Mouse (Mus musculus) lung, embryonic 15.5 days (tissue): ENCODE results near the gene Sox6. TPM values are rescaled to one million over a fixed set of nuclear protein-coding genes. Genes with fewer than 3 reads are reported as not detected.
A peak's percentile ranks its signal among the peaks of the same experiment; 100 is the strongest.

Source experiments
- ATAC-seq: fragments of 200-750 bp; cut with Nextera tagmentation; 2 replicates; pipeline ENCODE4 v1.8.0; 2017; ENCODE audit warnings: moderate number of reproducible peaks, borderline replicate concordance; ENCODE audit not compliant: low FRiP score, low TSS enrichment; ENCODE audit errors: extremely low read depth
- H3K27ac ChIP-seq: fragments of 300-500 bp; sonication (generic); 2 replicates; pipeline ENCODE4 v1.5.1; 2015; ENCODE audit warnings: moderate library complexity, mild to moderate bottlenecking, inconsistent platforms
- H3K27me3 ChIP-seq: fragments of 300-500 bp; sonication (generic); 2 replicates; pipeline ENCODE4 v1.6.1; 2015; ENCODE audit warnings: inconsistent platforms
- H3K36me3 ChIP-seq: fragments of 300-500 bp; sonication (generic); 2 replicates; pipeline ENCODE4 v1.6.1; 2015; ENCODE audit warnings: inconsistent platforms
- H3K4me1 ChIP-seq: fragments of 300-500 bp; sonication (generic); 2 replicates; pipeline ENCODE4 v1.6.1; 2015; ENCODE audit warnings: inconsistent platforms
- H3K4me2 ChIP-seq: fragments of 300-500 bp; sonication (generic); 2 replicates; pipeline ENCODE4 v1.6.1; 2015; ENCODE audit warnings: inconsistent platforms, mild to moderate bottlenecking, moderate library complexity
- H3K4me3 ChIP-seq: fragments of 300-500 bp; sonication (generic); 2 replicates; pipeline ENCODE4 v1.5.1; 2015; ENCODE audit warnings: mild to moderate bottlenecking, inconsistent platforms
- H3K9ac ChIP-seq: fragments of 300-500 bp; sonication (generic); 2 replicates; pipeline ENCODE4 v1.6.1; 2015; ENCODE audit warnings: inconsistent platforms
- H3K9me3 ChIP-seq: fragments of 300-500 bp; sonication (generic); 2 replicates; pipeline ENCODE4 v1.6.1; 2016; ENCODE audit warnings: inconsistent platforms
- WGBS: fragments of 180-500 bp; shearing (Covaris S2); methylation state at CpG from one replicate; pipeline ENCODE4 v1.1.7; 2015; 5-methylcytosine and 5-hydroxymethylcytosine counted together
- polyA plus RNA-seq: library from polyadenylated mRNA; unstranded; fragments of >200 nt; fragmentation: Nextera tagmentation; extraction: Ambion mirVana; gene quantifications from 2 replicates; pipeline ENCODE4 v1.2.1, GENCODE M21; 2015

Sox6 gene
- polyA plus RNA-seq, 1 experiment from 2014 or later = 23.1 TPM

GRCm38 (mm10) chr7:115844431-115844830 lies 194.2 kb downstream of the Sox6 start:
- Histone ChIP-seq H3K4me2 (no peak overlapping the region), H3K4me1 (no peaks in the 10 kb centered on the region), H3K9me3 (no peaks in the 10 kb centered on the region), H3K27ac (no peak overlapping the region), H3K27me3 (no peaks in the 10 kb centered on the region), H3K9ac (no peak overlapping the region), H3K36me3 (no peaks in the 10 kb centered on the region), H3K4me3 (no peak overlapping the region)
- no peak for ATAC-seq
- WGBS = 90% methylated on average over 6 of the region's 6 CpGs

- Histone ChIP-seq H3K4me1 (no peaks in the 10 kb centered on the region), H3K9me3 (no peaks in the 10 kb centered on the region), H3K9ac (no peak overlapping the region), H3K27me3 (no peaks in the 10 kb centered on the region), H3K4me2 (no peak overlapping the region), H3K27ac (no peak overlapping the region), H3K36me3 (no peaks in the 10 kb centered on the region), H3K4me3 (no peak overlapping the region)
- no peak for ATAC-seq
These were observed 196.3 kb downstream of the Sox6 start for GRCm38 (mm10) chr7:115842251-115842650.

GRCm38 (mm10) chr7:115840613-115841012 lies 198.0 kb downstream of the Sox6 start:
- 62% methylated on average over 3 of the region's 3 CpGs for WGBS
- H3K9me3 ChIP-seq = no peaks in the 10 kb centered on the region

GRCm38 (mm10) chr7:115835005-115835404 lies 203.6 kb downstream of the Sox6 start:
- ATAC-seq = no peak
- H3K4me1 ChIP-seq = peaks cover 17% of the 10 kb centered on the region
- H3K9ac ChIP-seq = no peak overlapping the region
- no peaks in the 10 kb centered on the region for H3K9me3 ChIP-seq
- no peaks in the 10 kb centered on the region for H3K36me3 ChIP-seq
- H3K4me3 ChIP-seq = no peak overlapping the region
- WGBS = 60% methylated on average over 3 of the region's 3 CpGs
- H3K27ac ChIP-seq = no peak overlapping the region
- H3K27me3 ChIP-seq = no peaks in the 10 kb centered on the region
- no peak overlapping the region for H3K4me2 ChIP-seq

More at GRCm38 (mm10) chr7:115840613-115841012, 198.0 kb downstream of the Sox6 start:
- Histone ChIP-seq H3K4me2 (no peak overlapping the region), H3K27ac (no peak overlapping the region), H3K36me3 (no peaks in the 10 kb centered on the region), H3K4me1 (no peaks in the 10 kb centered on the region), H3K9ac (no peak overlapping the region), H3K4me3 (no peak overlapping the region), H3K27me3 (no peaks in the 10 kb centered on the region)
- no peak for ATAC-seq

- H3K27ac ChIP-seq = no peak overlapping the region
- WGBS = 36% methylated on average over 3 of the region's 3 CpGs
- H3K4me3 ChIP-seq = no peak overlapping the region
- no peak overlapping the region for H3K4me2 ChIP-seq
- H3K9ac ChIP-seq = no peak overlapping the region
- H3K9me3 ChIP-seq = no peaks in the 10 kb centered on the region
- no peak for ATAC-seq
- H3K4me1 ChIP-seq = peaks cover 21% of the 10 kb centered on the region
- H3K36me3 ChIP-seq = no peaks in the 10 kb centered on the region
- no peaks in the 10 kb centered on the region for H3K27me3 ChIP-seq
These were observed 204.9 kb downstream of the Sox6 start for GRCm38 (mm10) chr7:115833701-115834100.

GRCm38 (mm10) chr7:115830938-115831873 lies 207.4 kb downstream of the Sox6 start:
- no peak for ATAC-seq
- no peak overlapping the region for H3K4me2 ChIP-seq

GRCm38 (mm10) chr7:115830366-115830765 lies 208.2 kb downstream of the Sox6 start:
- peaks cover 39% of the 10 kb centered on the region for H3K4me1 ChIP-seq
- H3K27ac ChIP-seq = no peak overlapping the region
- H3K9me3 ChIP-seq = no peaks in the 10 kb centered on the region
- peak overlapping the region; percentile 9; the same call in 1 of the 2 replicates for H3K4me2 ChIP-seq
- no peak overlapping the region for H3K4me3 ChIP-seq
- 53% methylated on average over 10 of the region's 10 CpGs for WGBS
- ATAC-seq = no peak
- no peaks in the 10 kb centered on the region for H3K27me3 ChIP-seq
- H3K9ac ChIP-seq = no peak overlapping the region
- no peaks in the 10 kb centered on the region for H3K36me3 ChIP-seq

More at GRCm38 (mm10) chr7:115830938-115831873, 207.4 kb downstream of the Sox6 start:
- H3K4me1 ChIP-seq = peaks cover 34% of the 10 kb centered on the region
- 41% methylated on average over 11 of the region's 11 CpGs for WGBS
- H3K36me3 ChIP-seq = no peaks in the 10 kb centered on the region
- no peak overlapping the region for H3K4me3 ChIP-seq
- no peak overlapping the region for H3K27ac ChIP-seq
- no peak overlapping the region for H3K9ac ChIP-seq
- H3K9me3 ChIP-seq = no peaks in the 10 kb centered on the region
- H3K27me3 ChIP-seq = no peaks in the 10 kb centered on the region

- H3K4me3 ChIP-seq = no peak overlapping the region
- no peak overlapping the region for H3K9ac ChIP-seq
- H3K27ac ChIP-seq = no peak overlapping the region
- peaks cover 45% of the 10 kb centered on the region for H3K4me1 ChIP-seq
- no peaks in the 10 kb centered on the region for H3K9me3 ChIP-seq
- no peak for ATAC-seq
- WGBS = 44% methylated on average over 4 of the region's 4 CpGs
- H3K4me2 ChIP-seq = no peak overlapping the region
- no peaks in the 10 kb centered on the region for H3K27me3 ChIP-seq
- no peaks in the 10 kb centered on the region for H3K36me3 ChIP-seq
These were observed 208.8 kb downstream of the Sox6 start for GRCm38 (mm10) chr7:115829756-115830155.

GRCm38 (mm10) chr7:115829260-115829659 lies 209.3 kb downstream of the Sox6 start:
- peaks cover 49% of the 10 kb centered on the region for H3K4me1 ChIP-seq
- 67% methylated on average over 4 of the region's 4 CpGs for WGBS

GRCm38 (mm10) chr7:115825295-115825694 lies 213.3 kb downstream of the Sox6 start:
- Histone ChIP-seq H3K4me3 (no peak overlapping the region), H3K36me3 (no peaks in the 10 kb centered on the region), H3K4me1 (peaks cover 39% of the 10 kb centered on the region), H3K27me3 (no peaks in the 10 kb centered on the region), H3K9ac (no peak overlapping the region), H3K27ac (peak overlapping the region; percentile 32; the same call in 1 of the 2 replicates), H3K4me2 (no peak overlapping the region), H3K9me3 (no peaks in the 10 kb centered on the region)
- 68% methylated on average over 3 of the region's 3 CpGs for WGBS
- ATAC-seq = no peak

More at GRCm38 (mm10) chr7:115829260-115829659, 209.3 kb downstream of the Sox6 start:
- no peak for ATAC-seq
- H3K4me3 ChIP-seq = no peak overlapping the region
- H3K9me3 ChIP-seq = no peaks in the 10 kb centered on the region
- no peak overlapping the region for H3K27ac ChIP-seq
- H3K4me2 ChIP-seq = no peak overlapping the region
- no peaks in the 10 kb centered on the region for H3K27me3 ChIP-seq
- no peaks in the 10 kb centered on the region for H3K36me3 ChIP-seq
- no peak overlapping the region for H3K9ac ChIP-seq

- no peaks in the 10 kb centered on the region for H3K36me3 ChIP-seq
- ATAC-seq = no peak
- no peak overlapping the region for H3K4me3 ChIP-seq
- peak overlapping the region; percentile 32 for H3K27ac ChIP-seq
- no peak overlapping the region for H3K9ac ChIP-seq
- WGBS = 40% methylated on average over 8 of the region's 8 CpGs
- H3K4me2 ChIP-seq = no peak overlapping the region
- H3K9me3 ChIP-seq = no peaks in the 10 kb centered on the region
- peaks cover 34% of the 10 kb centered on the region for H3K4me1 ChIP-seq
- no peaks in the 10 kb centered on the region for H3K27me3 ChIP-seq
These were observed 213.9 kb downstream of the Sox6 start for GRCm38 (mm10) chr7:115824621-115825256.

GRCm38 (mm10) chr7:115819136-115819535 lies 219.5 kb downstream of the Sox6 start:
- WGBS = 27% methylated on average over 1 of the region's 1 CpGs
- H3K4me3 ChIP-seq = no peak overlapping the region
- H3K36me3 ChIP-seq = no peaks in the 10 kb centered on the region
- no peak for ATAC-seq
- H3K4me1 ChIP-seq = peaks cover 3% of the 10 kb centered on the region; the same call in 1 of the 2 replicates
- H3K9me3 ChIP-seq = no peaks in the 10 kb centered on the region
- H3K27ac ChIP-seq = no peak overlapping the region
- H3K9ac ChIP-seq = no peak overlapping the region
- no peaks in the 10 kb centered on the region for H3K27me3 ChIP-seq
- no peak overlapping the region for H3K4me2 ChIP-seq
